Mouse (Mus musculus): ENCODE data around the gene Nckap5.

The Nckap5 gene

DNA sequence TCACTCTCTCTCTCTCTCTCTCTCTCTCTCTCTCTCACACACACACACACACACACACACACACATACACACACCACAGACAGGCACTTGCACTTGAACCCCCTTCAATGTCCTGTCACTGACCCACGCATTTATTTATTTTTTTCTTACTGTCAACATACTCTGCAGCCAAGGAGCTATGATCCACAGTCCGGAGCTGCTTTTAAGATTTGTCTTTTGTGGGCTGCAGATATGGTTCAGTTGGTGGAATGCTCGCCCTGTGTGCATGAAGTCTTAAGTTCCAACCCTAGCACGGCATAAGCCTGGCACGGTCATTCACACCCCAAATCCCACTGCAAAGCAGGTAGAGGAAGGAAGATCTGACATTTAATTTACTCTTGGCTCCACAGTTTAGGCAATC is 357.6 kb downstream of the Nckap5 start:
- DNase-seq (ENCODE audit: low read depth, low spot score) = no peak

DNA sequence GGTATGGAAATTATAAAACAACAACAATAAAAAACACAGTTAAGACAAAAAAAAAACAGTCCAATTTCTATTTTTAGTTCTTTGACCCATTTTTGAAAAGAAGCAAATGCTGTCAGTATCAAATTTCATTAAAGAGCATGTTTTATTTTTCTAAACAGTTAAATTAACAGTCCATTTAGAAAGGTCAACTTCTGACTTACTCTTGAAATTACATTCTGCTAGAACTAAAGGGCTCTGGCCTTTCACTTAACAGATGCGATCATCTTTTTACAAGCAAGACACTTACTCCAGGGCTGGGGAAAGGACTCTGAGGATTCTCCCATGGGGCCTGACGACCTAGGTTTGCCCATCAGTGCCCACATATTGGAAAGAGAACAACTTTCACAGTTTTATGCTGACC is 359.2 kb downstream of the Nckap5 start:
- DNase-seq (ENCODE audit: low read depth, low spot score) = no peak

DNA sequence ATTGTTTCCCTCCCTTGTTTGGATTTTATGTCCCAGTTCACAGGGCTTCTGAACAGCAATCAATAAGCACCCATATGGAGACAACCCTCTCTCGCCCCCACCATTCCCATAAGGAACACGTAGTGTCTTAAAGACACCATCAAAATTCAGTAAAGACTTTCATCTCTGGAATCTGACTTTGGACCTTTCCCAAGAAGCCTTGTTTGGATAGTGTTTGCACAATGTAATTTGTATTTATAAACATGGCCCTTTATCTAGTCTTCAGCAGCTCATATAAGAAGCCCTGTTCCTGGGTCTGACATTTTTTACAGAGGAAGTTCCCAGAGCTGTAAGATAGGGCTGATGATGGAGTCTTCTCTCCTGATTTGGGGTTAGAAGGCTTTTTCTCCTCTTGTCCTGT is 359.7 kb downstream of the Nckap5 start:
- DNase-seq (ENCODE audit: low read depth, low spot score) = no peak

DNA sequence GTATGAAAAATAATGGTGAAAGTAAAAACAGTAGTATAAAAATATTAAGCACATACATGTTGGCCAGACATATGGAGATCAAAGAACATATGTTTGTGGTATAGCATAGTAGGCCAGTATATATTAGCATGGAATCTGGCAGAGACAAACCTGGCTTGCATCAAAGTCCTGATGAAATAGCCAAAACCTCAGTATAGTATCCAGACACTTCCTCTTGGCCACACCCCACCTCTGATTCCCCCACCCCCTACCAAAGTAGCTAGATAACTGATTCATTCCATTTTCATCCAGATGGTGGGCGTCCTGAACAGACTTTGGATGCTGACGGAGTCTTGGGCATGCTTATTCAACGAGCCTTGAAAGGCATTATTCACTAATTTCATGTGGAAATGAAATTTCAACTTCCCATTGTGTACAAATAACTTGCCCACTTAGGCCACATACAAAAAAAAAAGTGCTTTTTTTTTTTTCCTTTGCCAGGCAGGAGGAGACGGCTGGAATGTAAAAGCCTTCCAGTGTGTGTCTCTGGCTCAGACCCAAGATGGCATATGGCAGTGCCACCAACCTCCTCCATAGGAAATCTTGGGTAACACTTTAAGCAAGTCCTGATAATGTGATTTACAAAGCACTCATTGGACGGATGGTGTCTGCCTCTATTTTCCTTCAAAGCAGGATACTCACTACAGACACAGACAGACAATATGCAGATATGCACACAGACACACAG is 360.6 kb downstream of the Nckap5 start:
- no peak for DNase-seq (ENCODE audit: low read depth, low spot score)

DNA sequence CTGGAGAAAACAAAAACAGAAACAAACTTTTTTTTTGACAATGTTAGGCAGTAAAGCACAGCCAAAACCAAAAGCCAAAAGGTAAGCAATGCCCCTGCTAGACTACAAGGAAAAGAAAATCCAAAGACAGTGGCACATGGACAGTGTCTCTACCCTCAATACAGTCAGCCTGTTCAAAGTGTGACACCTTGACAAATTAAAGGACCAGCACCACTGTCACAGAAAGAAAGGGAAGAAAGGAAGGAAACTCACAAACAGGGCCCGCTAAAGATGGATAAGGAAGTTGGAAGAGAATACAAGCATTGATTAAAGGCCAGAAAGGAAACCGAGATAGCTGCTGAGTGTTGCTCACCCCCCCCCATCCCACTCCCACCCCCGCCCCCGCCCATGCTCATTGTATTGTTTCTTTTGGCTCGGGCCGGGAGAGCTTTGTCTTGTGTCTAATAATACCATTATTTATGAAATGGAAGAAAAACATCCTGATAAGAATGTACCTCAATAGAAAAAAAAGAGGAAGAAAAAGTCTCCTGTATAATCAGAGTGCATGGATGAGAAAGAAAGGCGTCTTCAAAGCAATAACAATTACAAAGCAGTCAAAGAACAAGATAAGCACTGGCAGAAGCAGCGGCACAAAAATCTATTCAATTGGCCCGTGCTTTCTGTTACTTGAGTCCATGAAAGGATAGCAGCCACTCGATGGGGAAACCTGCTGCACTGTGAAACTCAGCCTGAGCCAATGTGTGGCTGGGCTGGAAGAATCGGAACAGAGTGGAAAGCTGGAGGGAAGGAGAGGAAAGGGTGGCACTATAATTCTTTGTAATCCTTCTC is 368.9 kb downstream of the Nckap5 start:
- DNase-seq (ENCODE audit: low read depth, low spot score) = peak; percentile 5

DNA sequence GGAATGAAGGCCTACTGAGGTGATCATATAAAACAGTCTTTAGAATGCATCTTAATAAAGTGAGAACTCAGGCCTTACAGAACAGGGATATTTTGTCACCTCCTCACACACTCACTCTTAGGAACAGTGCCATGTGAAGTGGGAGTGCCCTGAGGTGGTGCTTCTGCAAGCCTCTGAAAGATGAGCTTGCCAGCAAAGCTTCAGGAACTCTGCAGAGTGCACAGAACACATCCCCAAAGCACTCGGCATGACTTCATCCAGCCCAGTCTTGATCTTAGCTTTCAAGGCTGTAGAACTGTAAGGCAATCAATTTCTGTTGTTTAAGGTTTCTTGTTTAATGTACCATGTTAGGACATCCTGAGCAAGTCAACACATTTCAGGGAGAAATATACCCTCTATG is 372.9 kb downstream of the Nckap5 start:
- DNase-seq (ENCODE audit: low read depth, low spot score) = no peak

DNA sequence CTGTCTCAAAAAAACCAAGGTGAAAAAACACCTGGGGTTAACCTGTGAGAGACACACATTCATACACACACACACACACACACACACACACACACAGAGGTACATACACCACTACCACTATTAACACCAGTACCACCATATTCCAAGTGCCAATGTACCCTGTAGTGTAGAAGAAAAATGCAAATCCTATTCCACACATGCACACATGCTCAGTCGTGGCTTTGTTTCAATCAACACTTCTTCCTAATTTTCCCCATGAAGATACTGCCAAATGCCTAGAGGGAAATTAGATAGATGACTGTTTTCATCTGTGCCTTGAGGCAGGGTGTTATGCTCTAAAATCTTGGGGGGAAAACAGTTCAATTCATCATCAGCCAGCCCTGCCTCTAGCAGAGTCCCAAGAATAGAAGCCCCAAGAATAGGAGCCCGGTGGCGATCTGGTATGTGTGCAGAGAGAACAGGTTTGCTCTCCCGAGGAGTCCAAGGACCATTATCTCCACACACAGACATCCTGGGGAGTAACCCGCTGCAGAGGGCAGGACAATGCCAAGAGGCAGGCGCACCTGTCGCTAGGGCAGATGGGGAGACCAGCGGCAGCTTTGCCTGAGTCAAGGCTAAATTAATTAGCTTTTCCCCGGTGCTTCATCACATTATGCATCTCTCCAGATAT is 376.0 kb downstream of the Nckap5 start:
- DNase-seq (ENCODE audit: low read depth, low spot score) = no peak

DNA sequence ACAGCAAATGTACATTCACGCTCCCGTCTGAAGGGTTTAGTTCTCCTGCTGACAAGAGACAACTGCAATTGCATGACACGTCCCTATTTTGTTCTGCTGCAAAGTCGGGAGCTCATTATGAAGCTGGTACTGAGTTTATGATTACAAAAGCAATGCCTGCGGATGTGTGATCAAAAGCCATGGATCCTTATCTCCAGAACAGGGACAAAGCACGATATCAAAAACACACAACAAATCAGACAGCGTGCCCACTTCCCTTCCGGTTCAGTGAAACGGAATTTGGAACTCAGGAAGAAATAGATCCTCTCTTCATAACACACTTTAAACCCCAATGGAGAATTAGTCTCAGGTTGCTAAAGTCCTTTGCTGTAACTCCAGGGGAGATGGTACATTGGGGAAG is 379.1 kb downstream of the Nckap5 start:
- no peak for DNase-seq (ENCODE audit: low read depth, low spot score)

DNA sequence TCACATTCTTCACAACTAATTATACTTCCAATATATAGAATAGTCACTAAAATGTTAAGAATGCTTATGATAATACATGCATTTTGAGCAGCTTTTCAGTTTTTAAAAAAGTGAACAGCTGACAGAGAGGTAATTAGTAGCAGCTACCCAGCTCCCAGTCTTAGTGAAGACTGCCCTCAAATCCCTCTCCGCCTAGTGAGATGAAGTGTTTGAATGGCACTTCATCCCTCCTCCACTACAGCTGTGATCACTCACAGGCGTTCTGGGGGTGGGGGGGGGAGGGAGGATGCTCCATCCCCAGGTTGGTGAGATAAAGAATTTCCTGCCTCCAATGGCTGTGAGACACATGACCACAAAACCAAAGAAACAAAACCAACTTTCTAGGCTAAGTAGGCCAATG is 381.2 kb downstream of the Nckap5 start:
- no peak for DNase-seq (ENCODE audit: low read depth, low spot score)

DNA sequence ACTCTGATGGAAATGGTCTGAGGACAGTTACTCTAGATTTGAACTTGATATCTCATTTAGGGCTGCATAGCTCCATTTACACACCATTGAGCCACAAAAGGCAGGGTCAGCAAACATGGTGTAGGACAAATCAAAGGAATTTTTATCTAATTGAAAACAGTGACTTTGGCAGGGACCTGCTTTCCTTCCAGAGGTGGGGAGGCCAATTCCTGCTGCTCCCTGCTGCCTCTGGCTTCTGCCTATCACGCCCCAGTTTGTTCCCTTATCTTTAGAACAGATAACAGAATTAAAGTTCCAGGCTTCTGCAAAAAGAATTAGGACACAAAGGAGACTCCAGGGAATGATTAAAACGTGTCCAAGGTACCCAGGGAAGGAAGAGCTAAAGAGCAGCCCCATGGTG is 386.7 kb downstream of the Nckap5 start:
- no peak for DNase-seq (ENCODE audit: low read depth, low spot score)

DNA sequence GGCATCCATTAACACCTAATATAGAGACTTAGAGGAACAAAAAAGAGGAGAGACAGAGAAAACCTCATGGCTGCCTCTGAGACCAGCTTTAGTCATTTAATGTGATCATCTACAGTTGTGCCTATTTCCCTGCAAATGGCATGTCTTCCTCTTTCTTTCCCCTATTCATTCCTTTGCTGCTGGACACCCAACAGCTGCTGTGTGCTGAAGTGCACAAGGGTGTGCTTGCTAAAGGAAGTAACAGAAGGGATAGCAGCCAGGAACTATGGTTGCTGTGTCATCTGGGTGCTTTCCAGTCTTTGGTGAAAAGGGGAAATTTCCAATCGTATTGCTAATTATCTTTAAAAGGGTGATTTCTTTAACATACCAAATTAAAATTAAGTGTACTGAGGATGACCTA is 387.9 kb downstream of the Nckap5 start:
- DNase-seq (ENCODE audit: low read depth, low spot score) = no peak

DNA sequence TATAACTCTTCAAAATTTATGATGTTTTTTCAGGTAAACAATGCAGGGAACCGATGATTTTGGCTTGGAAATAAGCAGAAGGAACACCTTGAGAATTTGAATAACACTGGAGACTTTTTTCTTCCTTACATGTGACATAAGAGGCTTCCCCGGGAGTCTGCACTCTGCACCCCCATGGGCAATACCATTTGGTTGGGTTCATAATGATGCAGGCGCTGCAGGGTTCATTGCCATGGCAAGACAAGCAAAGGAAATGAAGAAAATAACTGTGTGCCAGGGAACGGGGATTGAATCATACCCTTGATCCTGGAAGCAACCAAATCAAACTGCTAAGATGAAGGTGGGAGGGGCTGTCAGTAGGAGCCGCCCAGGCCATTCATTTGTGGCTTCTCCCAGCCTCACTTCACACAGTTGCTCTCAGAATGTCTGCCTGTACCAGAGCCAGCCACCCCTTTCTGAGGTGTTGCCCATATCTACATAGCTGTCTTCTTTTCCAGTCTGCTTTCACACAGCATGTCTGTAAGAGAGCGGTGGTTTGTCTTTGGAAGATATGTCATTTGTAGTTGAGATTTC is 392.5 kb downstream of the Nckap5 start:
- no peak for DNase-seq (ENCODE audit: low read depth, low spot score)

DNA sequence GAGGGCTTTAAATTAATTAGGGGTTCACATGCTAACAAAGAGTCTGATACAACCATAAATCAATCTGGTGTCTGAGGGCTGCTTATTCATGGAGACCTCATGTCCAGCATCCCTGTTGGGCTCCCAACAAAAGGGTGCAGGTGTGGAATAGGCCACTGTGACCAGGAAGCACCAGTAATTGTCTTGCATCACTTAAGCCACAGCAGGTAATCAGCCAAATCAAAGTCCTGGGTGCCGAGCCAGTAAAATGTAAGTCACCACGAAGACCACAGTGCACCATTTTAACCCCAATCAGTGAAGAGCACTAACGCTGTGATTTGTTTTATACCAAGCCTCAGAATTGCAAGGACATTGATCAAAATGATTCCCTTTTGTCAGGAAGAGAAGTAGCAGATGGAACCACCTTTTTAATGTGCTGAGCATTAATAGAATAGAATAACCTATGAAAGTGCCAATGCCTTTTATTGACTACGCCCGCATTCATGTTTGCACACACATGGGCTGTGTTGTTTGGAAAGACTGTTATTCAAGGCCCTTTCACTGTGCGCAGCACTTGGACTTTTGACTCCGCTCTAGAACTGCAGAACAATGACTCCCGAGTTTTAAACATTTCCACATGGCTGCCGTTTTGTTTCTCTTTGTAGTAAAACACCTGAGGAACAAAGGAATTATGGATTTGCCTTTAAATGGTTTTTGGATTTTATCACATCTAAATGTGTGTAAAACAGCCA is 393.5 kb downstream of the Nckap5 start:
- no peak for DNase-seq (ENCODE audit: low read depth, low spot score)

DNA sequence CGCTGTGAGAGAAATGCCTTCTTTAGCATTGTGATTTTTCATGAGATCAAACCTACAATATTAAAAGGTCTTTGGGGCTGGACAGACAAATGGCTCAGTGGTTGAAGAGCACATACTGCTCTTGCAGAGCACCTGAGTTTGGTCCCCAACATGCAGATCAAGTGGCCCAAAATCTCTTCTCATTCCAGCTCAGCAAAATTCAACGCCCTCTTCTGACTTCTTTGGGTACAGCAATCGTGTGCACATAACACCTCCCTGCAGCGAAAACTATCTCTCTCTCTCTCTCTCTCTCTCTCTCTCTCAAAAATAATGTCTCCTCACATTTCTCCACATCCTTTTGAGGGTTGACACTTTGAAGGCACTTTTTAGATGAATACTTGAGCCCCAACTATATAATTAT is 398.3 kb downstream of the Nckap5 start:
- no peak for DNase-seq (ENCODE audit: low read depth, low spot score)

DNA sequence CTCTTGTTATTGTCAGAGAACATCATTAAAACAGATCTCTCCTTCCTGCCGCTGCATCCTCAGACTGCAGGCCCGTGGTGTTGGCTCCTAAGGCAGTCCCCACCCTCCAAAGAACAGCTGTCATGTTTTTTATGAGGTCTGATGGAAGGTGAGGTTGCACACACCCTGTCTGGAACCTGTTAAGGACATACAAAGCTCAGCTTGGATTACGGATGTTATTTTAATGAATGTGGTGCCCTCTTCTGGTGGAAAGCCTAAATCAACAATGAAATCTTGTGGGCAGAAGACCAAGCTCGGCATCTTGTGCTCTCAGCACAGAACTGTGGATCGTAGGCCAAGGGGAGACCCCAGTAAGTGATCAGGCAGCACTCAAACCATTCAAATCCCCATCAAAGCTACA is 399.0 kb downstream of the Nckap5 start:
- DNase-seq (ENCODE audit: low read depth, low spot score) = no peak

DNA sequence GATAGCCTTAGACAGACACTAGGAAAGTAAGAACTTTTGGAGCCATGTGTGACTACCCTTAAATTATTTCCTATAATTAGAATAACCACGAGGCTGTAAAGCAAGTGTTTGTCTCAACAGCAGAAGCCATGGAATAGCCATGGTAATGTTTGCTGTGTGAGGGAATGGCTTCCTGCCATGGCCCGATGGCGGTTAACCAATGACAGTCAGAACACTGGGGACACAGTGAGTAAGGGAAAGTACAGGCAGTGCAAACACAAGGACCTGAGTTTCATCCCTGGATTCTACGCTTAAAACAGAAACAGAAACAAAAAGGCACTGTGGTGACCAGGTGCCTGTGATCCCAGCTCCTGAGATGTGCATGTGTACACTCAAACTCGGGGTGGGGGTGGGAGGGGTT is 419.2 kb downstream of the Nckap5 start:
- DNase-seq (ENCODE audit: low read depth, low spot score) = no peak

DNA sequence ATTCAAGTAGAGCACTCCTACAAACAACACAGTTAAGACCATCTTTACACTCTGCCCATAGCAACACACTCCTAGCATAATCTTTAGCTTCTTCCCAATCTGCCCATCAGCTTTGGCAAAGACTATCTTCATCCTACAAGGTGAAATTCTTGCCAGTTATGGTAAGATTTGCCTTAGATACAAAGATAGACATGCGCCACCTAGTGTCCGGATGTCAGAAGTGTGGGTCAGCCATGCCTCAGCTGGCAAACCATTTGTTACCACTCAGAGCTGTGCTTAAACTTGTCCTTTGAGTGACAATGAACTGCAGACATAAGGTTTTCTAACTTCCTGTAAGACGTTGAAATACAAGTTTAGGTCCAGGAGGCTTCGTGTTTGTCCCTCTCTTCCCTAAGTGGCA is 422.7 kb downstream of the Nckap5 start:
- DNase-seq (ENCODE audit: low read depth, low spot score) = no peak

DNA sequence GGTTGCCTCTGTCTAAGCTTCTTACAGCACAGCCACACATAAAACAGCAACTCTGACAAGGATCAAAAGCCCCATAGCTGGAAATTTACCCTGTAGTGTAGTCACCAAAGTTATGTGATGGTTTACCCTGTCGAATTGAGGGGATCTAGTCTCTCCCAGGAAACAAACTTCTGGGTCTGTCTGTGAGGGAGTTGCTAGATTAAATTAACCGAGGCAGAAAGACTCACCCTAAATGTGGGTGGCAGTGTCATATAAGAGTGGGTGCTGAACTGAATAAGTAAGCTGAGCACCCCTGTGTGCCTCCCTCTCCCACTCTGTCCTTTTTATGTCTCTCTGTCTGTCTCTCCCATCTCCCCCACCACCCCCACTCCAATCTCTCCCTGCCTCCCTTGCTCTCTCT is 425.1 kb downstream of the Nckap5 start:
- no peak for DNase-seq (ENCODE audit: low read depth, low spot score)

DNA sequence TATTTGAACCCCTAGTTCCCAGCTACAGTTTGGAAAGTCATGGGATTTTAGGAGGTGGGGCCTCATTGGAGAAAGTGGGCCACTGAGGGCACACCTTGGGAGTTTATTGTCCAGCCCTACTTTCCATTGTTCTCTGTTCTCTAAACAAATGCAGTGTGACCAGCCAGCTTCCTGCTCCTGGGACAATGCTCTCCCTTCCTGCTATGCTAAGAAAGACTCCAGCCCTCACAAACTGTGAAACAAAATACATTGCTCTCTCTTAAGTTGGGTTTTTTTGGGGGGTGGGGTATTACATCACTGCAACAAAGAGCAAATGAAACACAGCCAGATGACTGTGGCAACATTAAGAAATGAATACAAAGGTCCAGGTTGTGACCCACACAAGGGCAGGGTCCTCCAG is 426.6 kb downstream of the Nckap5 start:
- no peak for DNase-seq (ENCODE audit: low read depth, low spot score)

DNA sequence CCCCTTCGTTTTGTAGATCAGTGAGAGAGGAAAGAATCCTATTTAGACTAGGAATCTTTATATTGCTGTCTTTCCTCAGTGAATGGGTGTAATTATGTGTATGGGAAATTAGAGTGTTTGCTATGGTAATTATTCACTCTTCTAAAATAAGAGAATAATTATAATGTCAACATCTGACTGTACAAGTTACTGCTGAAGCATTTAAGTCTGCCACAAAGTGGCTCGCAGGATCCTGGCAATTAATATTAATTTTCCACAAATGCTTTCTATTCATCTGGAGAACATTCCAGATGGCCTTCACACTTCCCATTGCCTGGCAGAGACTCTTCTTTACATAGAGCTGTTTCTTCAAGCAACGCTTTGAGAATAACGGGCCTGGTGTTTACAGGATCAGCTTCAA is 439.4 kb downstream of the Nckap5 start:
- DNase-seq (ENCODE audit: low read depth, low spot score) = no peak

DNA sequence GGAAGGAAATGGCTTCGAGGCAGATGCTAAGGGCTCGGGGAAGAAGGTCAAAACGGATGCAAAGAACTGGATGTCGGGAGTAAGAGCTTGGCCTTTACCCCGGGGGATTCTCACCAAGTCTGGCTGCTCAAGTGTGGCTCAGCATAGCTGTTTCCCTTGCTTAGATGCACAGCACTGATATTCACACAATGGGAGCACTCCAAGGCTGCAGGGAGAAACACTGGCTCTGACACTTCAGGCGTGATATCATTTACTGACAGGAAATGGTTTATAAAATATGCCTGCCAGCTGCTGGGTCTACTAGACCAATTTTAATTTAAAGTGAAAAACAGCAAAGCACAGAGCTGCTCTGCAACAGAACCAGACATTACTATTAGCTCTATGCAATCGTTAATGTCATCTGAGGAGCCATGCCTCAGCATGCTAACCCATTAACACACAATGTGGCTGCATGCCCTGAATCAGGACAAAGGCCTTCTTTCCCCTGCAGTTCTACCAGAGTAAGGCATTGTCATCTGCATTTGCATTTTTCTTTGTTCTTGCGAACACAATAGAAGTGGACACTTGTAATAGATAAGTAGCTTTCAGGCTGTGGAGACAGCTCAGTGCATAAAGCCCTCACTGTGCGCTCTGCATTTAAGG is 453.1 kb downstream of the Nckap5 start:
- DNase-seq (ENCODE audit: low read depth, low spot score) = no peak
